Mouse (Mus musculus) c-Kit-positive CD71-positive TER-119-positive erythroid progenitor cells, embryonic 14.5 days (primary cell): ENCODE results near the gene Gfral.

ENCODE experiments used
- DNase-seq: peaks from one replicate; pipeline ENCODE4 v3.0.0-alpha.2; 2013; ENCODE audit warnings: low spot score

Gfral gene

GRCm38 (mm10) chr9:76213557-76213956 is at the start of gene Gfral:
Gfral (minus strand) TSS chr9:76213657.
- DNase-seq: no peak

- DNase-seq: no peak
These were observed 44.3 kb upstream of the Gfral start for GRCm38 (mm10) chr9:76257731-76258130.

GRCm38 (mm10) chr9:76252544-76252943 is 39.1 kb upstream of the Gfral start:
- DNase-seq: no peak

GRCm38 (mm10) chr9:76252109-76252508 is 38.7 kb upstream of the Gfral start:
- no peak for DNase-seq

GRCm38 (mm10) chr9:76242322-76242721 is 28.9 kb upstream of the Gfral start:
- no peak for DNase-seq

GRCm38 (mm10) chr9:76237946-76238345 is 24.5 kb upstream of the Gfral start:
- DNase-seq: peak; percentile 60

- DNase-seq: peak; percentile 78
These were observed 23.8 kb upstream of the Gfral start for GRCm38 (mm10) chr9:76237243-76237642.

GRCm38 (mm10) chr9:76236626-76237025 is 23.2 kb upstream of the Gfral start:
- DNase-seq: peak; percentile 88

- peak; percentile 87 for DNase-seq
These were observed 22.6 kb upstream of the Gfral start for GRCm38 (mm10) chr9:76235945-76236503.

GRCm38 (mm10) chr9:76234899-76235298 is 21.4 kb upstream of the Gfral start:
- no peak for DNase-seq

GRCm38 (mm10) chr9:76230400-76230799 is 16.9 kb upstream of the Gfral start:
- DNase-seq: no peak

- no peak for DNase-seq
These were observed 3.9 kb upstream of the Gfral start for GRCm38 (mm10) chr9:76217178-76217975.

- no peak for DNase-seq
These were observed 1.2 kb upstream of the Gfral start for GRCm38 (mm10) chr9:76214678-76215077.

- no peak for DNase-seq
These were observed 16.5 kb downstream of the Gfral start for GRCm38 (mm10) chr9:76196917-76197316.

GRCm38 (mm10) chr9:76179221-76179620 is 34.2 kb downstream of the Gfral start:
- DNase-seq: no peak

- no peak for DNase-seq
These were observed 40.7 kb downstream of the Gfral start for GRCm38 (mm10) chr9:76172686-76173295.

- DNase-seq: no peak
These were observed 45.1 kb downstream of the Gfral start for GRCm38 (mm10) chr9:76168355-76168754.

- no peak for DNase-seq
These were observed 51.0 kb downstream of the Gfral start for GRCm38 (mm10) chr9:76162446-76162845.

GRCm38 (mm10) chr9:76145593-76145992 is 67.9 kb downstream of the Gfral start:
- no peak for DNase-seq

GRCm38 (mm10) chr9:76138378-76139109 is 74.9 kb downstream of the Gfral start:
- DNase-seq: no peak

- DNase-seq: no peak
These were observed 79.4 kb downstream of the Gfral start for GRCm38 (mm10) chr9:76134042-76134441.

- DNase-seq: no peak
These were observed 84.1 kb downstream of the Gfral start for GRCm38 (mm10) chr9:76129353-76129752.

GRCm38 (mm10) chr9:76124249-76124648 is 89.2 kb downstream of the Gfral start:
- DNase-seq: no peak
